Mouse (Mus musculus) T-cell, adult 2 months (primary cell): Measurements from ENCODE around the gene Rad51b.

Experiments
- DNase-seq: peaks from one replicate; pipeline ENCODE4 v3.0.0; 2022; ENCODE audit warnings: low spot score

Gene Rad51b

GRCm38 (mm10) chr12:79579018-79579585 is 282.0 kb downstream of the Rad51b start:
- no peak for DNase-seq

- no peak for DNase-seq
These were observed 282.8 kb downstream of the Rad51b start for GRCm38 (mm10) chr12:79579837-79580236.

GRCm38 (mm10) chr12:79584556-79585307 is 287.6 kb downstream of the Rad51b start:
- DNase-seq = no peak

GRCm38 (mm10) chr12:79585336-79585735 is 288.3 kb downstream of the Rad51b start:
- DNase-seq = no peak

- DNase-seq = no peak
These were observed 291.7 kb downstream of the Rad51b start for GRCm38 (mm10) chr12:79588831-79589230.

GRCm38 (mm10) chr12:79592206-79592605 is 295.1 kb downstream of the Rad51b start:
- DNase-seq = no peak

GRCm38 (mm10) chr12:79596842-79597241 is 299.8 kb downstream of the Rad51b start:
- no peak for DNase-seq

- no peak for DNase-seq
These were observed 300.3 kb downstream of the Rad51b start for GRCm38 (mm10) chr12:79597351-79597750.

GRCm38 (mm10) chr12:79597786-79598185 is 300.7 kb downstream of the Rad51b start:
- DNase-seq = no peak

- DNase-seq = no peak
These were observed 301.4 kb downstream of the Rad51b start for GRCm38 (mm10) chr12:79598496-79598895.

GRCm38 (mm10) chr12:79598901-79599300 is 301.8 kb downstream of the Rad51b start:
- DNase-seq = no peak

- DNase-seq = no peak
These were observed 303.2 kb downstream of the Rad51b start for GRCm38 (mm10) chr12:79600149-79600769.

- DNase-seq = no peak
These were observed 305.6 kb downstream of the Rad51b start for GRCm38 (mm10) chr12:79602641-79603040.

GRCm38 (mm10) chr12:79604850-79605249 is 307.8 kb downstream of the Rad51b start:
- no peak for DNase-seq

- no peak for DNase-seq
These were observed 309.1 kb downstream of the Rad51b start for GRCm38 (mm10) chr12:79606197-79606631.

GRCm38 (mm10) chr12:79609399-79610010 is 312.4 kb downstream of the Rad51b start:
- no peak for DNase-seq

- DNase-seq = no peak
These were observed 313.5 kb downstream of the Rad51b start for GRCm38 (mm10) chr12:79610511-79611103.

- no peak for DNase-seq
These were observed 314.6 kb downstream of the Rad51b start for GRCm38 (mm10) chr12:79611665-79612064.

GRCm38 (mm10) chr12:79612334-79613060 is 315.4 kb downstream of the Rad51b start:
- DNase-seq = peak; percentile 77

- DNase-seq = no peak
These were observed 316.1 kb downstream of the Rad51b start for GRCm38 (mm10) chr12:79613061-79613788.
